Mouse (Mus musculus) frontal cortex, postnatal 14 days (tissue): Measurements from ENCODE around the gene Srsf9.

Experiments
- DNase-seq, 2 experiments: peaks; one replicate each; pipeline ENCODE4 v3.0.0; 2022; ENCODE audit warnings: low spot score in 2 of 2

Gene Srsf9

DNA sequence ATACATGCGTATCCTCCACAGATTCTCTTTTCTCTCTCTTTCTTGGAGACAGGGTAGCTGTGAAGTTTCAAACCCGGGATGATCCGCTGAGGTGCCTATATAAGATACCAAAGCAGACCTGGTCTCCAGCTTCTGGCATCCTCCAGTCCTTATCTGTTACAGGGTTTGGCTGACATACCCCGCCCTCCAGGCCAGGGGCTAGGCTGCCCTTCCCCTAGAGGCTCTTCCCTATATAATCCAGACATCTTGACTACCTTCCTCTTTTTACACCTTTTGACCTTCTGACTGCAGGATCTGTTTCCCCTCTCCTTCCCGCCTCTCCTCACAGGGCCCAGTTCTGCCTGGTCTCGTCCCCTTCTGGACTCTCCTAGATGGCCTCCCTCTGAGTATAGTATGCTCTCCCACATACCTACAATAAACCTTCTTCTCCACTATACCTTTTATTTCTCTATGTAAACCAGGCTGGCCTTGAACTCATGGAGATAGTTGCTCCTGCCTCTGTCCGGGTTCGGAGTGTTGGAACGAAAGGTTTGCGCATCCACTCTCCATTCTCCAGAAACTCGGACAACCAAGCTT is 633 bp upstream of the Srsf9 start:
- DNase-seq: no peak

DNA sequence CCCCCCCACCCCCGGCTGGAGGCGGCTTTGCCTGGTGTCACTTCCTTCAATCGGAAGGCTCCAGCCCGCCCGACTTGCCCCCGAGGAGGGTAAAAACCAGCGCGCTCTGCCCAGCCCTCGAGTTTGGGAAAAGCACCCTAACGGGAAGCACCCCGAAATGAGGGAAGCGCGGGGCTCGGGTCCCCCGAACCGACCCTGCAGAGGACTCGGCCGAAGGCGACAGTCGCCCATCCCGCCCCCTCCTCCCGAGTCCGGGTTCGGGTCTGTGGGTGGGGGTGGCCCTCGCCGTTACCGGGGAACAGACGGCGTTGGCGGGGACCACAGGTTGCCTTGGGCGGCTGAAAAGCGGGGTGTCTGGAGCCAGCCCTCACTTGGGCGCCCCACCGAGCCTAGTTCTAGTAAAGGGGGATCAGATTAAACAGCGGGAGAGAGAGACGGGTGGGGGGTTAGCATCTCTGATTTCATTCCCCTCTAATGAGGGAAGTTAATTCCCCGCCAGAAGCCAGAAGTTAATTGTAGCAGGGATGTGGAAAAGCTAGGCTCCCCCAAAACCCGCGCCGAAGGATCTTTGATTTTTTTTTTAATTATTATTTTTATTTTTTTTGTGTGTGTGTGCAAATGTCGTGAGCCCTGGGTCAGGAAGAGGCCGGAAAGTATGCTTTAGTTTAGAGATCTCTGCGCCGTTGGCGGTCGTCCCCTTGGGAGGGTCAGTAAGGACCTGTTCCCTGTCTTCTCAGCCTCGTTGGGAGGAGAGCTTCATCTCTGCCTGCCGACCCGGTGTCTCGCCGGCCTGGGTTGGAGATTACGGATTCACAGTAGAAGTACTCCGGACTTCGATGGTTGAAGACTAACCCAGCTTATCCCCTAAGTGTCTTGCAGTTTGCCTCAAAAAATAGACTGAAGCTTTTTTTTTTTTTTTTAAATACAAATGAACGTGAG is 902 bp downstream of the Srsf9 start:
- peak in 1 of 2 experiments; percentile 38 for DNase-seq

GRCm38 (mm10) chr5:115330955-115331354 is 4.0 kb downstream of the Srsf9 start:
- no peak for DNase-seq

GRCm38 (mm10) chr5:115333626-115334025 is 6.6 kb downstream of the Srsf9 start:
- DNase-seq: no peak

- DNase-seq: no peak
Measured at GRCm38 (mm10) chr5:115340007-115340406, 13.0 kb downstream of the Srsf9 start.

- DNase-seq: peak; percentile 81 to 87
Measured at GRCm38 (mm10) chr5:115340577-115341313, 13.8 kb downstream of the Srsf9 start, which contains the start of the genes Gatc and Triap1. Gene Gatc (minus strand): TSS chr5:115341178. Gene Triap1 (plus strand): TSS chr5:115341225.

DNA sequence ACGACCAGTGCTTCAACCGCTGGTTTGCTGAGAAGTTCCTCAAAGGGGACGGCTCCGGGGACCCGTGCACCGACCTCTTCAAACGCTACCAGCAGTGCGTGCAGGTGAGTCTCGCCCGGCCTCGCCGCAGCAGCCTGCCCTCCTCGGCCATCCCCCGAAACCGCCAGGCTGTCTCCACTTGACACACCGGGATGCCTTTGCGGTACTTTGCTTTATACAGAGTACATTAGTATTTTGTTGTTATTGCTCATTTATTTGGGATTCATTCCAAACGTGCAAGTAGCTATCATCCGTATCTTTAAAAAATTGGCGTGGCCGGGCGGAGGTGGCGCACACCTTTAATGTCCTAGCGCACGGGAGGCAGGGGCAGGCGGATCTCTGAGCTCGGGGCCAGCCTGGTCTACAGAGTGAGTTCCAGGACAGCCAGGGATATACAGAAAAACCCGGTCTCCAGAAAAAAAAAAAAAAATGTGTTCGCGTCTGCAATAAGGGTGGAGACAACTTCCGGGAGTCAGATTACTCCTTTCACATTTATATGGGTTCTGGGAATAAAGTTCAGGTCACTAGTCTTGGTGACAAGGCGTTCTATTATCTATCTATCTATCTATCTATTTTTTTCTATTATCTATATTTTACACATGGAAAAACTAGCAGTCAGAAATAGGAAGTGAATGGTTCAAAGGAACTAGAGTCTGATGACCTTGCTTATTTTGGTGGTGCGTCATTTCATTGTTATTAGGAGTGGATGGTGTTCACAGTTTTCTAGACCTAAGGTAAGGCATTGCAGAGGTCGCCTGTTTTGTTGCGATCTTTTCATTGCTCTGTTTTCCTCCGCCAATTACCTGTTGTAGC is 14.6 kb downstream of the Srsf9 start:
- no peak for DNase-seq

DNA sequence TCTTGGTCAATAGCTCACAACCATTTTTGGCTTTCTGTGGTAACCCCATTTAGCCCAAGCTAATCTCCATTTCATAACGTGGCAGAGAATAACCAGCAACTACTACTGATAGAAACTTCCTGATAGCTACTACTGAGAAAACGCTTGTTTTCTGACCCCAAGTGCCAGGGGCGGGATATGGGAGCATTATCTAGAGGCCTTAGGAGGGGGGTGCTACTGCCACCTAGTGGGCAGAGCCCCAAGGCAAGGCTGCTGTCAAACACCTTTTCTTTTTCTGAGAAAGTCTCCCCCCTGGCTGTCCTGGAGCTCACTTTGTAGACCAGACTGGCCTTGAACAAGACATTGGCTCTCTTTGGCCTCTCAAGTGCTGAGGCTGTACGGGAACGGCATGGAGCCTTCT is 20.6 kb downstream of the Srsf9 start:
- DNase-seq: peak; percentile 49 to 71

GRCm38 (mm10) chr5:115348546-115349224 is 21.7 kb downstream of the Srsf9 start, which contains the start of gene Cox6a1:
Gene Cox6a1 (minus strand): TSS chr5:115348981.
- peak; percentile 97 to 98 for DNase-seq

GRCm38 (mm10) chr5:115349225-115349555 is 22.2 kb downstream of the Srsf9 start:
- no peak for DNase-seq

DNA sequence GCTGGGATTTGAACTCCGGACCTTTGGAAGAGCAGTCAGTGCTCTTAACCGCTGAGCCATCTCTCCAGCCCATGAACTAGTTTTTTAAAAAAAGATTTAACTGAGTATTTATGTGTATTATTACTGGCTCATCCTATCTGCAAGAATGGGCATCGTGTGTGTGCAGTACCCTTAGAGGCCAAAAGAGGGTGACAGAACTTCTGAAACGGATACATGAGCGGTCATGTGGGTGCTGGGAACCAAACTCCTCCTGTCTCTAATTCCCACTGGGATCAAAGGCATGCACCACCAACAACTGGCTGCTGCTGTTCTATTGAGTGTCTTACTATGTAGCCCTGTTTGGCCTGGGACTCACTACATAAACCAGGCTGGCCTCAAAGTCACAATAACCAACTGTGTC is 24.4 kb downstream of the Srsf9 start:
- DNase-seq: no peak

DNA sequence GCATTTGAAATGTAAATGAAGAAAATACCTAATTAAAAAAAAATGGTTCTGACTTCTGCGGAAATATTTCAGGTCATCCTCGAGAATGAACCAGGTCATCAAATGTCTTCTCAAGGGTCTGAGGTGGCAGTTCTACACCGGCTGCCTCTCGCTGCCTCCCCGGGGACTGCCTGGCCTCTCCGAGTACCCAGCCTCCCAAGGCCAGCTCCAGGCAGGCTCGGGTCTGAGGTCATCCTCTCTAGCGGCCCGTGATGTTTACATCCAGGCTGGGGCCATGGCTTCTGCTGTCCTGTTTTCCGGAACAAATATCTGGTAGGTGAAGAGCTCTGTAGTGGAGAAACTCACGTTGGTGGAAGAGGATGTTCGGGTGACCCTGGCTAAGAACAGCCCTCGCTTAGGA is 28.1 kb downstream of the Srsf9 start:
- DNase-seq: no peak

- DNase-seq: peak; percentile 55 to 74
Measured at GRCm38 (mm10) chr5:115358872-115359271, 31.9 kb downstream of the Srsf9 start.

- no peak for DNase-seq
Measured at GRCm38 (mm10) chr5:115359438-115359837, 32.5 kb downstream of the Srsf9 start.

- DNase-seq: no peak
Measured at GRCm38 (mm10) chr5:115359851-115360372, 32.9 kb downstream of the Srsf9 start.

DNA sequence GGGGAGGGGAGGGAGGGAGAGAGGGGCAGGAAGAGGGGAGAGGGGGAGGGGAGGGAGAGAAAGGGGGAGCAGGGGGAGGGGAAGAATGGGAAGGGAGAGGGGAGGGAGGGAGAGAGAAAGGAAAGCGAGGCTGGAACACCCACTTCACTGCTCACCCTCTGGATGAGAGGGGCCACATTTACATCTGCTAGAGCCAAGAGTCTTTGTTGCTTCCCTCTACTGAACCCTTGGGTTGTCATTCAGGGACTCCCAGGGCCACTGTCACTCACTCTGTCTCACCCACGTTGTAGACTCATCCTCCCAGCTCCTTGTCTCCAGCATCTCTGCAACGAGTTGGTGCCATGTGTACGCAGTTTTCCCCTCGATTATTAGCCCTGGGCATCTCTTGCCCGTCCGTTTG is 35.2 kb downstream of the Srsf9 start:
- DNase-seq: no peak

DNA sequence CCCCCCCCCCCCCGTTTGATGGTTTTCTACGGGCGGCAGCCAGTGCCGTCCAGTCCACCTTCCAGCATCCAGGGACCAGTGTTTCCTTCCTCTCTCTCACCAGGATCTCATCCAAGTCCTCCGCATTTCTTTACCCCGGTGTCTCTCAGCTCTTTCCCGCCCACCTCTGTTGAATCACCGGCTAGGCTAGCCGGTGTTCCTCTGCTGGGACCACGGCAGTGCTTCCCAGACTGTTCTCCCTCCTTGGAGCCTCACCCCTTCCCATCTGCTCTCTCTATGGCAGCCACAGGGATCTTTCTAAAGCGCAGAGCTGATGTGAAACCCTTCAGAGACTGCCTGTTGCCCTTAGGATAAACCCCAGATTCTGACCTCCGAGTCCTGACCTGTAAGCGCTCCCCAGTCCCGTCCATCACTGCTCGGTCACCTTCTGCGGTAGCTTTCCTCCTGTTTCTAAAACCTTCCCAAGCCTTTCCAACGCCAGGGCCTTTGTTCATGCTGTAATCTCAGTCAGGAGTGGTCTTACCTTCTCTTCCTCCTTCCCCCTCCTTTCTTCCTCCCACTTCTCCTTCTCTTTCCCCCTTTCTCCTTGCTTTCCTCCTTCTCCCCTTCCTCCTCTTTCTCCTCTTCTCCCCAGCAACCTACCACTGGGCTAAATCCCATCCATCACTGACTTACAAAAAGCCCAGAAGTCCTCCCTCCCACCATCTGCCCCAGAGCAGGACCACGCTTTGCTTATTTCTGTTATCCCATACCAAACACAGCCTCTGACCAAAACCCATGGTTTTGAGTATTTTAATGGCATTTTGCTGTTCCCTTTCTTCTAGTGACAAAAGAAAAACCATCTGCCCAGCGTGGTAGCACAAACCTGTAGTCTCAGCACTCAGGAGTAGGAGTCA is 36.1 kb downstream of the Srsf9 start:
- peak in 1 of 2 experiments; percentile 48 for DNase-seq

GRCm38 (mm10) chr5:115364782-115365181 is 37.8 kb downstream of the Srsf9 start:
- no peak for DNase-seq

GRCm38 (mm10) chr5:115371736-115372135 is 44.8 kb downstream of the Srsf9 start:
- DNase-seq: no peak
